Mouse (Mus musculus): ENCODE results near the gene Usp22. TPM values are rescaled to one million over a fixed set of nuclear protein-coding genes. Genes with fewer than 3 reads are reported as not detected.

Usp22 gene
- polyA plus RNA-seq, 2 experiments: 8.2 to 12.8 TPM

- H3K27me3 ChIP-seq (ENCODE audit: control insufficient read depth, insufficient read depth, low read length): no peaks in the 10 kb centered on the region
- H3K9ac ChIP-seq (replicated peaks): no peak overlapping the region
- DNase-seq (ENCODE audit: low read depth in 3 of 3, low spot score in 3 of 3) (no peak), ATAC-seq (ENCODE audit: insufficient read depth) (no peak)
- WGBS (ENCODE audit: insufficient replicate concordance): 35% methylated on average over 9 of the region's 9 CpGs
- peaks cover 3 to 8% of the 10 kb centered on the region in 2 experiments; a peak in 3 of 4 replicates for H3K4me1 ChIP-seq (replicated peaks; ENCODE audit: control insufficient read depth in 2 of 2, insufficient read depth in 2 of 2, low read length in 1 of 2)
- H3K27ac ChIP-seq: no peak overlapping the region
- no peaks in the 10 kb centered on the region for H3K36me3 ChIP-seq (replicated peaks; ENCODE audit: control insufficient read depth, insufficient read depth, low read depth)
- TF ChIP-seq CTCF (IDR thresholded peaks at IDR 0.05; ENCODE audit: low read depth): no peak
- TF ChIP-seq EP300 (IDR thresholded peaks at IDR 0.05; ENCODE audit: low read depth): no peak
- no peak overlapping the region for H3K4me3 ChIP-seq (ENCODE audit: insufficient read depth in 1 of 2, low read depth in 2 of 2, low read length in 2 of 2)
- no peaks in the 10 kb centered on the region for H3K9me3 ChIP-seq (ENCODE audit: control insufficient read depth, low read length)
- no peak overlapping the region for H3K4me2 ChIP-seq (ENCODE audit: low read depth)
Observed at GRCm38 (mm10) chr11:61220156-61220881, 45.5 kb upstream of the Usp22 start.

GRCm38 (mm10) chr11:61215936-61216335 is 41.1 kb upstream of the Usp22 start:
- no peak for ATAC-seq (ENCODE audit: insufficient read depth)
- Histone ChIP-seq H3K4me1 (replicated peaks; ENCODE audit: control insufficient read depth in 2 of 2, insufficient read depth in 2 of 2, low read length in 1 of 2) (no peaks in the 10 kb centered on the region), H3K27me3 (ENCODE audit: control insufficient read depth, insufficient read depth, low read length) (peaks cover 5% of the 10 kb centered on the region; the same call in 1 of the 2 replicates), H3K9me3 (ENCODE audit: control insufficient read depth, low read length) (no peaks in the 10 kb centered on the region), H3K9ac (replicated peaks) (no peak overlapping the region), H3K4me2 (ENCODE audit: low read depth) (no peak overlapping the region), H3K36me3 (replicated peaks; ENCODE audit: control insufficient read depth, insufficient read depth, low read depth) (no peaks in the 10 kb centered on the region), H3K27ac (no peak overlapping the region), H3K4me3 (ENCODE audit: insufficient read depth in 1 of 2, low read depth in 2 of 2, low read length in 2 of 2) (no peak overlapping the region)
- no peak for DNase-seq (ENCODE audit: low read depth in 3 of 3, low spot score in 3 of 3)
- no peak for TF ChIP-seq CTCF (IDR thresholded peaks at IDR 0.05; ENCODE audit: low read depth)
- no peak for TF ChIP-seq EP300 (IDR thresholded peaks at IDR 0.05; ENCODE audit: low read depth)
- WGBS (ENCODE audit: insufficient replicate concordance): 70% methylated on average over 3 of the region's 3 CpGs

- H3K4me2 ChIP-seq (ENCODE audit: low read depth): no peak overlapping the region
- H3K9ac ChIP-seq (replicated peaks): no peak overlapping the region
- DNase-seq (ENCODE audit: low read depth in 3 of 3, low spot score in 3 of 3) (no peak), ATAC-seq (ENCODE audit: insufficient read depth) (no peak)
- H3K4me1 ChIP-seq (replicated peaks; ENCODE audit: control insufficient read depth in 2 of 2, insufficient read depth in 2 of 2, low read length in 1 of 2): no peaks in the 10 kb centered on the region
- TF ChIP-seq EP300 (IDR thresholded peaks at IDR 0.05; ENCODE audit: low read depth) (no peak), CTCF (IDR thresholded peaks at IDR 0.05; ENCODE audit: low read depth) (peak; percentile 62)
- no peaks in the 10 kb centered on the region for H3K9me3 ChIP-seq (ENCODE audit: control insufficient read depth, low read length)
- H3K36me3 ChIP-seq (replicated peaks; ENCODE audit: control insufficient read depth, insufficient read depth, low read depth): no peaks in the 10 kb centered on the region
- no peak overlapping the region for H3K4me3 ChIP-seq (ENCODE audit: insufficient read depth in 1 of 2, low read depth in 2 of 2, low read length in 2 of 2)
- WGBS (ENCODE audit: insufficient replicate concordance): 27% methylated on average over 20 of the region's 20 CpGs
- peaks cover 5% of the 10 kb centered on the region; the same call in 1 of the 2 replicates for H3K27me3 ChIP-seq (ENCODE audit: control insufficient read depth, insufficient read depth, low read length)
- no peak overlapping the region for H3K27ac ChIP-seq
Observed at GRCm38 (mm10) chr11:61212102-61212501, 37.2 kb upstream of the Usp22 start.

- Histone ChIP-seq H3K27me3 (ENCODE audit: control insufficient read depth, insufficient read depth, low read length) (peaks cover 5% of the 10 kb centered on the region; the same call in 1 of the 2 replicates), H3K27ac (no peak overlapping the region), H3K4me1 (replicated peaks; ENCODE audit: control insufficient read depth in 2 of 2, insufficient read depth in 2 of 2, low read length in 1 of 2) (no peaks in the 10 kb centered on the region), H3K9me3 (ENCODE audit: control insufficient read depth, low read length) (no peaks in the 10 kb centered on the region), H3K36me3 (replicated peaks; ENCODE audit: control insufficient read depth, insufficient read depth, low read depth) (no peaks in the 10 kb centered on the region), H3K9ac (replicated peaks) (no peak overlapping the region), H3K4me3 (ENCODE audit: insufficient read depth in 1 of 2, low read depth in 2 of 2, low read length in 2 of 2) (no peak overlapping the region), H3K4me2 (ENCODE audit: low read depth) (no peak overlapping the region)
- TF ChIP-seq CTCF (IDR thresholded peaks at IDR 0.05; ENCODE audit: low read depth) (no peak), EP300 (IDR thresholded peaks at IDR 0.05; ENCODE audit: low read depth) (no peak)
- no peak for ATAC-seq (ENCODE audit: insufficient read depth)
- no peak for DNase-seq (ENCODE audit: low read depth in 3 of 3, low spot score in 3 of 3)
- 46% methylated on average over 10 of the region's 10 CpGs for WGBS (ENCODE audit: insufficient replicate concordance)
Observed at GRCm38 (mm10) chr11:61208316-61208715, 33.5 kb upstream of the Usp22 start.

GRCm38 (mm10) chr11:61207487-61208246 is 32.8 kb upstream of the Usp22 start, which contains the start of gene Aldh3a1:
Gene Aldh3a1, plus strand, starts transcription at chr11:61207537.
- H3K9me3 ChIP-seq (ENCODE audit: control insufficient read depth, low read length): no peaks in the 10 kb centered on the region
- no peak within 1 kb of the TSS for H3K27ac ChIP-seq
- no peak within 1 kb of the TSS for H3K4me3 ChIP-seq (ENCODE audit: insufficient read depth in 1 of 2, low read depth in 2 of 2, low read length in 2 of 2)
- H3K9ac ChIP-seq (replicated peaks): no peak within 1 kb of the TSS
- no peak within 1 kb of the TSS for H3K4me2 ChIP-seq (ENCODE audit: low read depth)
- DNase-seq (ENCODE audit: low read depth in 3 of 3, low spot score in 3 of 3) (no peak), ATAC-seq (ENCODE audit: insufficient read depth) (no peak)
- TF ChIP-seq EP300 (IDR thresholded peaks at IDR 0.05; ENCODE audit: low read depth): no peak
- no peak for TF ChIP-seq CTCF (IDR thresholded peaks at IDR 0.05; ENCODE audit: low read depth)
- H3K4me1 ChIP-seq (replicated peaks; ENCODE audit: control insufficient read depth in 2 of 2, insufficient read depth in 2 of 2, low read length in 1 of 2): no peaks in the 10 kb centered on the region
- WGBS (ENCODE audit: insufficient replicate concordance): 48% methylated on average over 10 of the region's 10 CpGs
- H3K27me3 ChIP-seq (ENCODE audit: control insufficient read depth, insufficient read depth, low read length): peaks cover 2% of the 10 kb centered on the region; the same call in 1 of the 2 replicates
- no peaks in the 10 kb centered on the region for H3K36me3 ChIP-seq (replicated peaks; ENCODE audit: control insufficient read depth, insufficient read depth, low read depth)

All from liver, embryonic 14.5 days (tissue).